Mouse (Mus musculus) megakaryocyte, adult 5-6 weeks (primary cell): ENCODE results near the gene Fstl1. TPM values are rescaled to one million over a fixed set of nuclear protein-coding genes. Genes with fewer than 3 reads are reported as not detected.

Source experiments
- ATAC-seq: 2 replicates; pipeline ENCODE4 v1.8.0; 2016; ENCODE audit warnings: mild to moderate bottlenecking, inconsistent platforms; ENCODE audit not compliant: poor library complexity, severe bottlenecking
- total RNA-seq, 2 experiments: library from RNA; stranded (forward) in 1 of 2; stranded (reverse) in 1 of 2; fragments of 153-499, 151-499 nt in 1 of 2; fragments of 221-1000, 200-1000 nt in 1 of 2; gene quantifications; 2 replicates each; pipeline versions ENCODE4 v1.2.3 to v1.2.4; 2015 to 2017

The Fstl1 gene
- total RNA-seq, 2 experiments from 2014 or later: 0.16 to 0.44 TPM

DNA sequence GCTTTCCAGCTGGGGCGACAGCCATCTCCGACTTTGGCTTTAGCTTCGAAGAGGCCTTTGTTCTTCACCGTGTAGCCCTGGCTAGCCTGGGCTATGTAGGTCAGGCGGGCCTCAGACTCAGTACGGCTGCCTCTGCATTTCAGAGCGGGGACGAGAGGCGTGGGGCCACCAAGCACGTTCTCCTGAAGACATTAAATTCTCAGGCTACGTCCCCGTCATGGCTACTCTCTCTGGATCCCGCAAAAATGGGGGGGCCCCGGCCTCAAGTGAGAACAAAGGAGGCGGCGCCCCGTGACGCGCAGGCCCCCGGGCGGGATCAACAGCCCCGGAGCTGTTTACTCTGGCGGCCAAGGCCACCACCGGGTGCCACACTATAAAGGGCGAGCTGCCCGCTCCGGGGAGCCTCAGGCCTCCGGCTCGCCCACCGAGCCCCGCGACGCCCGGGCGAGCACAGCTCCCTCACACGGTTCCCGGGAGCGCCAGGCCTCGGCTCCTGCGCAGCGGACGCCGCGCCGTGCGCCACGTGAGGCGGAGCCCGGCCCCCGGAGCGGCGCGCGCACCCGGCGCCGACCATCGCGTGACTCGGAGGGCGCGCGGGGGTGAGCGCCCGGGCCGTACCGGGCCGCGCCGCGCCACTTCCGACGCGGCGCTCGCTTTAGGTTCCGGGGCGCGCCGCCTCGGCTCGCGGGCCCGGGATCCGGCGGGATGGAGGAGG, 91.3 kb downstream of the Fstl1 start, which contains the start of gene Lrrc58:
TSS of gene Lrrc58 (plus strand) at position 599 of the 715 bp plus-strand sequence.
- peak; percentile 71 for ATAC-seq

DNA sequence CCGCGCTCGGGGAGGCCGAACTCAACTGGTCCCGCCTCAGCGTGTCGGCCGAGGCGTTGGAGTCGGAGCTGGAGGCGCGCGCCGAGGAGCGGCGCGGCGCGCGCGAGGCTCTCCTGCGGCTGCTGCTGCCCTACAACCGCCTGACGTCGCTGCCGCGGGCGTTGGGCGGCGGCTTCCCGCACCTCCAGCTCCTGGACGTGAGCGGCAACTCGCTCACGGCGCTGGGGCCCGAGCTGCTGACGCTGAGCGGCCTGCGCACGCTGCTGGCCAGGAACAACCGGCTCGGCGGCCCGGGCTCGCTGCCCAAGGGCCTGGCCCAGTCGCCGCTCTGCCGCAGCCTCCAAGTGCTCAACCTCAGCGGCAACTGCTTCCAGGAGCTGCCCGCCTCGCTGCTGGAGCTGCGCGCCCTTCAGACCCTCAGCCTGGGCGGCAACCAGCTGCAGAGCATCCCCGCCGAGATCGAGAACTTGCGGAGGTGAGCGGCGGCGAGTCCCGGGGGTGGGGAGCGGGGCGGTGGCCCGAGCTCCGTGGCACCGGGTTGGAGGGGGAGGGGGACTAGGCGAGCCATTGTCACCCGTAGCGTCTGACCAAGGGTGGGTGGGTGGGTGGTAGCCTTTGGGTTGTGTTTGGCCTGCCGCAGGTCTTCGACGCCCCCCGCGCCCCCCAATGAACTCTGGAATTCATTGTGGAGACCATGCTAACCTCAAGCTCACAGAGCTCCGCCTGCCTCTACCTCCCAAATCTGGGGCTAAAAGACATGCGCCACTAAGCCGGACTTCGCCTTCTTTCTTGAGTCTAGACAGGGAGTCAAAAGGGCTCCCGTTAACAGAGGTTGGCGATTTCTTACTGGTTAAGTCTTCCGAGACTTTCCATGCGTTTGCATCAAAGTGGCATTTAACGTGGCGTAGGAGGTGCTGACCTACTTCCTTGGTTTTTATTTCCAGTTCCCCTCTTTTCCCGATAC, 92.1 kb downstream of the Fstl1 start:
- ATAC-seq: peak; percentile 49

- ATAC-seq: no peak
Measured at GRCm38 (mm10) chr16:37869470-37870231, 93.0 kb downstream of the Fstl1 start.

- ATAC-seq: peak; percentile 38; the same call in 1 of the 2 replicates
Measured at GRCm38 (mm10) chr16:37871112-37871715, 94.5 kb downstream of the Fstl1 start.

- peak; percentile 63 for ATAC-seq
Measured at GRCm38 (mm10) chr16:37874501-37875235, 98.0 kb downstream of the Fstl1 start.

GRCm38 (mm10) chr16:37877406-37877805, 100.7 kb downstream of the Fstl1 start:
- no peak for ATAC-seq

DNA sequence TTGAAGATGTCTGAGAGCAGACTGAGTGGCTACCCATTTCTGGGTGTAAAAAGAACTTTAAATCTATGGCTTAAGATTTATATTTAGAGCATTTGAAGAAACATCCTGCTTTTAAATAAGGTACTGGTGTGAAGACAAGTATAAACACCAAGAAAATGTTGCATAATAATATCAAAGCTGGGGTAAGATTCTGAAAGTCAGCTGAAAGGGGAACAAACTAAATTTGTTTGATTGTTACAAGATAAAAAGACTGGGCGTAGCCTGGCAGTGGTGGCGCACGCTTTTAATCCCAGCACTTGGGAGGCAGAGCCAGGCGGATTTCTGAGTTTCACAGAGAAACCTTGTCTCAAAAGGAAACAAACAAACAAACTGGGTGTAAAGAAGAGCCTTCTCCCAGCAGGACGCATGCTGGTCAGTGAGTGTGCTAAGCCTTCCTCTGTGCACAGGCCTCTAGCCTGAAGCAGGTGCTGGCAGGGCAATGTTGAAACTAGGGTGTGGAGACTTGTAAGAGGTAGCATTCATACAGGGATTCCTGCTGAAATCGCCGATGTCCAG, 102.4 kb downstream of the Fstl1 start:
- ATAC-seq: peak; percentile 60

- ATAC-seq: no peak
Measured at GRCm38 (mm10) chr16:37879750-37880419, 103.2 kb downstream of the Fstl1 start.

GRCm38 (mm10) chr16:37881168-37881567, 104.5 kb downstream of the Fstl1 start:
- no peak for ATAC-seq

Other genes with a start within 250 kb of the Fstl1 start
- 7.3 and 10.2 TPM in 2 replicates for gene Gtf2e1, start 237.1 kb upstream of the Fstl1 start, total RNA-seq (2015)
- 14.4 and 14.6 TPM in 2 replicates for gene Gtf2e1, start 237.1 kb upstream of the Fstl1 start, total RNA-seq (2017)
- gene Rabl3, start 237.0 kb upstream of the Fstl1 start, total RNA-seq (2015): 9.6 and 12.2 TPM in 2 replicates
- gene Rabl3, start 237.0 kb upstream of the Fstl1 start, total RNA-seq (2017): 5.6 and 7.4 TPM in 2 replicates
- not detected in 2 replicates for gene Hgd, start 196.7 kb upstream of the Fstl1 start, total RNA-seq (2015)
- not detected in 2 replicates for gene Hgd, start 196.7 kb upstream of the Fstl1 start, total RNA-seq (2017)
- 35.2 and 58.3 TPM in 2 replicates for gene Ndufb4, start 122.4 kb upstream of the Fstl1 start, total RNA-seq (2015)
- 11.5 TPM in 2 replicates for gene Ndufb4, start 122.4 kb upstream of the Fstl1 start, total RNA-seq (2017)
- gene Gm36028, start 84.3 kb downstream of the Fstl1 start, total RNA-seq (2015): not detected in 2 replicates
- not detected in 2 replicates for gene Gm36028, start 84.3 kb downstream of the Fstl1 start, total RNA-seq (2017)
- gene Lrrc58, start 91.5 kb downstream of the Fstl1 start, total RNA-seq (2015): 33.6 and 38.4 TPM in 2 replicates
- 23.0 and 27.4 TPM in 2 replicates for gene Lrrc58, start 91.5 kb downstream of the Fstl1 start, total RNA-seq (2017)
- gene Gpr156, start 139.6 kb downstream of the Fstl1 start, total RNA-seq (2015): not detected in 2 replicates
- not detected in 2 replicates for gene Gpr156, start 139.6 kb downstream of the Fstl1 start, total RNA-seq (2017)